Mouse (Mus musculus): ENCODE measurements around the gene Gm20795. TPM values are rescaled to one million over a fixed set of nuclear protein-coding genes. Genes with fewer than 3 reads are reported as not detected.

Gene Gm20795
- not detected in 2 replicates for polyA plus RNA-seq (2012; rRNA removed; ENCODE audit: low replicate concordance)

GRCm38 (mm10) chrY:40804614-40805013, at the start of gene Gm20795:
Gene Gm20795 (plus strand): TSS chrY:40804914.

GRCm38 (mm10) chrY:40775665-40776064, 29.0 kb upstream of the Gm20795 start, which contains the start of gene Gm21797:
Gene Gm21797 (minus strand): TSS chrY:40775765.

Other genes with a start within 250 kb of the Gm20795 start
- gene Gm21852, start 152.9 kb upstream of the Gm20795 start, polyA plus RNA-seq (2012; rRNA removed; ENCODE audit: low replicate concordance) = not detected in 2 replicates
- not detected in 2 replicates for gene Gm21797, start 29.1 kb upstream of the Gm20795 start, polyA plus RNA-seq (2012; rRNA removed; ENCODE audit: low replicate concordance)

Measured in mammary gland, adult 2 months (tissue).